Mouse (Mus musculus): ENCODE measurements around the gene Gm21985. TPM values are rescaled to one million over a fixed set of nuclear protein-coding genes. Genes with fewer than 3 reads are reported as not detected.
"Not testable (repeated sequence)": the region's sequence is repeated elsewhere in the genome, so short reads cannot be mapped to it uniquely, and the experiment has no call there.

Gene Gm21985
- polyA plus RNA-seq, 1 experiment from 2014 or later, result not detected

DNA sequence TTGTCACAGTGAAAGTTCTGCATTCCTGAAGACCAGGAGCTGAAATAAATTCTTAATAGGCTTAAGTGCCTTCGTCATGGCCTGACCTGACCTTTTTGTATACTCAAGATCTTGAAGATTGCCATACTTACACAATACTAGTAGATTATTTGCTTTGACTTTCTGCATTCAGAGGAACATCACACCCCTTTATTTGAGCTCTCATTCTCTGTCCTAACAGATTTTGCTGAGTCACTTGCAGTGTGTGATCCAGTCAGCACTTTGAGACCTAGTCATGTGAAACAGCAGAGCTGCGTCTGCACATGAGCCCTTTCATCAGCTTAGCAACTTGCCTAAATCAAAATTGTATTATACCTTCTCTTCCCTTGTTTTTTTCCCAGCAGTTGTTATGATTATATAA is 167.2 kb downstream of the Gm21985 start:
- Histone ChIP-seq H3K4me1 (ENCODE audit: control insufficient read depth, insufficient read depth, low read length) (no peaks in the 10 kb centered on the region), H3K9me3 (ENCODE audit: control insufficient read depth, low read length) (no peaks in the 10 kb centered on the region), H3K27ac (ENCODE audit: low read length) (no peak overlapping the region), H3K4me3 (ENCODE audit: low read length) (no peak overlapping the region), H3K36me3 (ENCODE audit: control insufficient read depth, insufficient read depth, low read length) (no peaks in the 10 kb centered on the region), H3K9ac (ENCODE audit: low read depth, low read length) (no peak overlapping the region), H3K27me3 (replicated peaks; ENCODE audit: control insufficient read depth, insufficient read depth, low read length) (no peaks in the 10 kb centered on the region), H3K4me2 (ENCODE audit: low read depth, low read length) (no peak overlapping the region)
- WGBS, result 58% methylated on average over 2 of the region's 2 CpGs
- no peak for ATAC-seq

DNA sequence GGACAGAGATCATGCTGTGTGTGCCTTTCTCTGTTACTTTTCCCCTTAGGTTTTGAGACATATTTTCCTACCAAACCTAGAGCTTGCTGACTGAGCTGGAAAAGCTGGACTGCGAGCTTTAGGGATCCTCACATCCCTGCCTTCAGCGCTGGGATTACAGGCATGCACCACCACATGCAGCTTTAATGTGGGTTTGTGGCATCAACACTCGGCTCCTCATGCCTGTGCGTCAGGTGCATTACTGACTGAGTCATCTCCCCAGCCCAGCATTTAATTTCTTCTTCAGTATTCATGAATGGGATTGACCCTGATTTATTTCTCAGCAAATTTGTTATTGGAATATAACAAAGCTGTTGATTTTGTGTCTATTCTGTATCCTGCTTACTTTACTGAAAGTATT is 170.2 kb downstream of the Gm21985 start:
- Histone ChIP-seq H3K27ac (ENCODE audit: low read length) (no peak overlapping the region), H3K4me2 (ENCODE audit: low read depth, low read length) (no peak overlapping the region), H3K9me3 (ENCODE audit: control insufficient read depth, low read length) (no peaks in the 10 kb centered on the region), H3K4me3 (ENCODE audit: low read length) (no peak overlapping the region), H3K9ac (ENCODE audit: low read depth, low read length) (no peak overlapping the region), H3K36me3 (ENCODE audit: control insufficient read depth, insufficient read depth, low read length) (no peaks in the 10 kb centered on the region), H3K27me3 (replicated peaks; ENCODE audit: control insufficient read depth, insufficient read depth, low read length) (no peaks in the 10 kb centered on the region), H3K4me1 (ENCODE audit: control insufficient read depth, insufficient read depth, low read length) (no peaks in the 10 kb centered on the region)
- ATAC-seq, result no peak
- 69% methylated on average over 4 of the region's 4 CpGs for WGBS

DNA sequence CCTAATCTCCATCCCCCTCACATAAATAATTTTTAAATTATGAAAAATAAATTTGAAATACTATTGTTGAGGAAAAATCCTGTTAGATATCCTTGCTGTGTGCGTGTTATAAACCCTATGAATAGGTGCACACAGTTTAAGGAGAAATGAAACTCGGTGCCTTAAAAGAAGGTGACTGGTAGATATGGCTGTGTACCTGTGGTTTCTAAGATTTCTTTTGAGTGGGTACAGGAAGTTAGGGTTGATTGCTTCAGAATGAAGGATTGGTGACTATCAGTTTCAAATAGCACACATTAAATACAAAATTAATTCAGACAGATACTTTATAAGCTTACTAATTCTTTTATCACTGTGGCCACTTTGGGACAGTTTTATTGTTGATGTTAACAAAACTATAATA is 171.5 kb downstream of the Gm21985 start:
- ATAC-seq, result no peak
- Histone ChIP-seq H3K27me3 (replicated peaks; ENCODE audit: control insufficient read depth, insufficient read depth, low read length) (no peaks in the 10 kb centered on the region), H3K4me2 (ENCODE audit: low read depth, low read length) (no peak overlapping the region), H3K9ac (ENCODE audit: low read depth, low read length) (no peak overlapping the region), H3K36me3 (ENCODE audit: control insufficient read depth, insufficient read depth, low read length) (no peaks in the 10 kb centered on the region), H3K9me3 (ENCODE audit: control insufficient read depth, low read length) (no peaks in the 10 kb centered on the region), H3K4me1 (ENCODE audit: control insufficient read depth, insufficient read depth, low read length) (no peaks in the 10 kb centered on the region), H3K27ac (ENCODE audit: low read length) (no peak overlapping the region), H3K4me3 (ENCODE audit: low read length) (no peak overlapping the region)
- WGBS, result 81% methylated on average over 2 of the region's 2 CpGs

DNA sequence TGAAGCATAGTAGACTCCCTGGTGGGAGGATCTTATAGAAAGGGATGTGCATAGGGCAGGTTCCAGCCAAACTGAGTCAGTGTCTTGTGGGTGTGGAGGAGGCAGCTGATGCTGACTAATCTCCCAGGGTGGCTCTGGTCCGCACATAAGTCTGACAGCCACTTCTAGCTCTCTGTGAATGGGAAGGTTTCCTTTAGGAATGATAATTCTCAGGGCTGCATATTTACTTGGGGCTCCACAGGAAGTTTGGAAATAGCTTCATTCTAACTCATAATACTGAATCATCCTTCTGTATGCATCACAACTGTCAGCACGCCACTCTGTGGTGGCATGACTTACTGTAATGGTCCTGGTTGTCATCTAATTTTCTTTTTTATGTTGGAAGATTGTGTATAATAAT is 177.4 kb downstream of the Gm21985 start:
- Histone ChIP-seq H3K36me3 (ENCODE audit: control insufficient read depth, insufficient read depth, low read length) (no peaks in the 10 kb centered on the region), H3K9ac (ENCODE audit: low read depth, low read length) (no peak overlapping the region), H3K27ac (ENCODE audit: low read length) (no peak overlapping the region), H3K27me3 (replicated peaks; ENCODE audit: control insufficient read depth, insufficient read depth, low read length) (no peaks in the 10 kb centered on the region), H3K4me2 (ENCODE audit: low read depth, low read length) (no peak overlapping the region), H3K4me3 (ENCODE audit: low read length) (no peak overlapping the region), H3K9me3 (ENCODE audit: control insufficient read depth, low read length) (no peaks in the 10 kb centered on the region), H3K4me1 (ENCODE audit: control insufficient read depth, insufficient read depth, low read length) (no peaks in the 10 kb centered on the region)
- no peak for ATAC-seq
- 67% methylated on average over 2 of the region's 2 CpGs for WGBS

DNA sequence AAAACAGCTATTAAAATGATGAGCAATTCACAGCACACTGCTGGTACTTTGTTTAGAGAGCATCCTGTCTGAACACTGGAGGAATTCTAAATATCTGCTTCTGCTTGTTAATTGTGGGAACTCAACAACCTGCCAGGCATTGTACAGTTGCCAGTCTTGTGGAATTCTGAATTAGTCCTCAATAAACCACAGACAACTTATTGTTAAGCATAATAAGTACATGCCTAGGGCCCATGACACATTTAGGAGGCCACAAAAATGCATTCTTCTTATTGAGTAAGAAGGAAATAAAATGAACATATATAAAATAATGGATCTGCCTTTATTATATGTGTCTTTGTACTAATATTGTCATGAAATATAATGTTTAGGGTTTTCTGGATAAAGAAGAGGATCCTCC is 179.4 kb downstream of the Gm21985 start:
- Histone ChIP-seq H3K4me3 (ENCODE audit: low read length) (no peak overlapping the region), H3K9ac (ENCODE audit: low read depth, low read length) (no peak overlapping the region), H3K4me2 (ENCODE audit: low read depth, low read length) (no peak overlapping the region), H3K27me3 (replicated peaks; ENCODE audit: control insufficient read depth, insufficient read depth, low read length) (no peaks in the 10 kb centered on the region), H3K27ac (ENCODE audit: low read length) (no peak overlapping the region), H3K4me1 (ENCODE audit: control insufficient read depth, insufficient read depth, low read length) (no peaks in the 10 kb centered on the region), H3K36me3 (ENCODE audit: control insufficient read depth, insufficient read depth, low read length) (no peaks in the 10 kb centered on the region), H3K9me3 (ENCODE audit: control insufficient read depth, low read length) (no peaks in the 10 kb centered on the region)
- ATAC-seq, result no peak

DNA sequence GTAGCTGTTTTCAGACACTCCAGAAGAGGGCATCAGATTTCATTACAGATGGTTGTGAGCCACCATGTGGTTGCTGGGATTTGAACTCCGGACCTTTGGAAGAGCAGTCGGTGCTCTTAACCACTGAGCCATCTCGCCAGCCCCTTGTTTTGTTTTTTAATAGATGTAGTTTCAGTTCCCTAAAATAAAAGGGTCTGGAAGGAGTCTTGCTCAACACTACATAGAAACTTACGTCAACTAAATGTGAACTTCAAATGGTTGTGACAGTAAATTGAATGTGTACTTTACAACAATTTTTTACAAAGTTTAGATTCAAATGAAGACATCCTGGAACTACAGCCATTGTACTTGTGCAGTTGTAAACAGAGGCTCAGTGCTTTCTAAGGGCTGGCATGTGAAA is 181.9 kb downstream of the Gm21985 start:
- H3K9me3 ChIP-seq (ENCODE audit: control insufficient read depth, low read length); H3K4me1 ChIP-seq (ENCODE audit: control insufficient read depth, insufficient read depth, low read length); H3K9ac ChIP-seq (ENCODE audit: low read depth, low read length); H3K4me3 ChIP-seq (ENCODE audit: low read length); H3K4me2 ChIP-seq (ENCODE audit: low read depth, low read length); H3K27ac ChIP-seq (ENCODE audit: low read length); H3K27me3 ChIP-seq (replicated peaks; ENCODE audit: control insufficient read depth, insufficient read depth, low read length); H3K36me3 ChIP-seq (ENCODE audit: control insufficient read depth, insufficient read depth, low read length); ATAC-seq: not testable (repeated sequence)
- WGBS, result 69% methylated on average over 4 of the region's 4 CpGs

DNA sequence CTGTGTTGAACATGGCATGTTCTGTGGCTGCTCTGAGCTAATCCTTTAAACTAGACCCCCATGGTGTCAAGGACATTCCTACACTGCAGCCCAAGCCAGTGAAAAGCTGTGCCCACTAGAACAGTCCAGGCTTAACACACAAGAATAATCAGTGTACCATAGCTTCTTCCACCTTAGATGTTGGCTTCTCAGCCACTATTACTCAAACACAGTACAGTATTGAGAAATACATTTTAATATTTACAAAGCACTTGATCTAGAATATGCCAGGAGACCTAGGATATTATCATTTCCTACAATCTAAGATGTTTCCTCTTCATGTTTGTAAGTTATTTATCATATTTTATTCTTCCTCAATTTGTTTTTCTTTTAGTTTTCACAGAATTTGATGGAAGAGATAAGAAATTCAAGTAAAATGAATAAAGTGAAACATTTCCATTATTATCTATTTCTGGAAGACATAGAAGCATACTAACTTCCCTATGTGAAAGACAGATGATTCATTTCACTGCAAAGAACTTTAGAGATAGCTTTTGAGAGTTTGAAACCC is 182.5 kb downstream of the Gm21985 start:
- ATAC-seq, result no peak
- no peaks in the 10 kb centered on the region for H3K9me3 ChIP-seq (ENCODE audit: control insufficient read depth, low read length)
- no peaks in the 10 kb centered on the region for H3K36me3 ChIP-seq (ENCODE audit: control insufficient read depth, insufficient read depth, low read length)
- H3K9ac ChIP-seq (ENCODE audit: low read depth, low read length), result no peak overlapping the region
- H3K27me3 ChIP-seq (replicated peaks; ENCODE audit: control insufficient read depth, insufficient read depth, low read length), result no peaks in the 10 kb centered on the region
- no peak overlapping the region for H3K4me3 ChIP-seq (ENCODE audit: low read length)
- H3K4me1 ChIP-seq (ENCODE audit: control insufficient read depth, insufficient read depth, low read length), result no peaks in the 10 kb centered on the region
- H3K27ac ChIP-seq (ENCODE audit: low read length), result no peak overlapping the region
- no peak overlapping the region for H3K4me2 ChIP-seq (ENCODE audit: low read depth, low read length)

DNA sequence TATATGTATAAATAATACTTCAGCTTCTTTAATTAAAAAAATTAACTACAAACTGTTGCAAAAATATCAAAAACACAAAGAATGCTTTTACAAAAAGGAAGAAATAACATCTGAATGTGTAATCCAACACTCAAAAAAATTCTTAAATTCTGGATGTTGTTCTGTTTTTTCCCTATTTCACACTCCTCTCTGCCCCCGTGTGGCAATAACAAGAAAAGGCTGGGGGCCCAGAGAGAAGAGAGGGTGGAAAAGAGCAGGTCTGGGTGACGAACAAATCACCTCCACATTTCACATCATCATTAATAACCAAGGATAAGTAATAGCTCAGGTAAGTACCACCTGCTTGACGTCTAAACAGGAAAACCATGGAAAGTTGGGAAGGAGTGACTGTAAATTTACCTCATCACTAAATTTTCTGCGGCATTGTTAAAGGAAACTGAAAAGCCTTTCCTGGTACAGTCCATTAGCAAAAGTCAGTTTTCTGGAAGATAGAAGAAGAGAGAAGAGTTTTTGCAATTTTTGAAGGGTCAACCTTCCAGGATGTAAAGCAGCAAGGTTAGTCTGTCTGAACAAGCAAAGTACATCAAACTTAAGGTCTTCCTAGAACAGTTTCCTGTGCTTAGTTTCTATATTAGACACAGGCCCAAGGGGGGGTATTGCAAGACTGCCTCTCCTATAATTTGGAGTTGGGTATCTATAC is 183.6 kb downstream of the Gm21985 start:
- WGBS, result 32% methylated on average over 4 of the region's 4 CpGs
- no peak overlapping the region for H3K4me2 ChIP-seq (ENCODE audit: low read depth, low read length)
- H3K36me3 ChIP-seq (ENCODE audit: control insufficient read depth, insufficient read depth, low read length), result no peaks in the 10 kb centered on the region
- H3K27me3 ChIP-seq (replicated peaks; ENCODE audit: control insufficient read depth, insufficient read depth, low read length), result no peaks in the 10 kb centered on the region
- no peak overlapping the region for H3K4me3 ChIP-seq (ENCODE audit: low read length)
- H3K27ac ChIP-seq (ENCODE audit: low read length), result no peak overlapping the region
- no peak for ATAC-seq
- H3K4me1 ChIP-seq (ENCODE audit: control insufficient read depth, insufficient read depth, low read length), result no peaks in the 10 kb centered on the region
- no peaks in the 10 kb centered on the region for H3K9me3 ChIP-seq (ENCODE audit: control insufficient read depth, low read length)
- H3K9ac ChIP-seq (ENCODE audit: low read depth, low read length), result no peak overlapping the region

DNA sequence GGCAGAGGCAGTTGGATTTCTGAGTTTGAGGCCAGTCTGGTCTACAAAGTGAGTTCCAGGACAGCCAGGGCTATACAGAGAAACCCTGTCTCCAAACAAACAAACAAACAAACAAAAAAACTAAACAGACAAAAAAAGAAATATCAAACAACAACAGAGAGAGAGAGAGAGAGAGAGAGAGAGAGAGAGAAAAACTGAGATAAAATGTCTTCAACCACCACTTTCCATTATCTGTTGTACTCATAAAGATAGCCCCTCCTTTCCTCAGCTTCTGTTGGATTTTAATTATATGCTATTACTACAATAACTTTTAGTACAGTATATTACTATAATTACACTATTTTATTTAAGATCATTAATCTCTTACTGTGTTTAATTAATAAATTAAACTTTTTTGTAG is 186.4 kb downstream of the Gm21985 start:
- H3K9me3 ChIP-seq (ENCODE audit: control insufficient read depth, low read length); H3K27me3 ChIP-seq (replicated peaks; ENCODE audit: control insufficient read depth, insufficient read depth, low read length); ATAC-seq; H3K4me2 ChIP-seq (ENCODE audit: low read depth, low read length); H3K27ac ChIP-seq (ENCODE audit: low read length); H3K36me3 ChIP-seq (ENCODE audit: control insufficient read depth, insufficient read depth, low read length); H3K9ac ChIP-seq (ENCODE audit: low read depth, low read length); H3K4me3 ChIP-seq (ENCODE audit: low read length); H3K4me1 ChIP-seq (ENCODE audit: control insufficient read depth, insufficient read depth, low read length): not testable (repeated sequence)
